Mouse (Mus musculus) liver, embryonic 16.5 days (tissue): ENCODE results near the gene Map1lc3b. TPM values are rescaled to one million over a fixed set of nuclear protein-coding genes. Genes with fewer than 3 reads are reported as not detected.

Experiments used
- ATAC-seq: fragments of 200-750 bp; cut with Nextera tagmentation; 2 replicates; pipeline ENCODE4 v1.8.0; 2017; ENCODE audit warnings: low read depth, mild to moderate bottlenecking, moderate number of reproducible peaks, moderate library complexity
- H3K27ac ChIP-seq: fragments of 300-500 bp; sonication (generic); 2 replicates; pipeline ENCODE4 v1.5.1; 2014; ENCODE audit warnings: mild to moderate bottlenecking, low read length
- H3K27me3 ChIP-seq: fragments of 300-500 bp; sonication (generic); 2 replicates; pipeline ENCODE4 v1.6.1; 2014; ENCODE audit warnings: low read depth, low read length, mixed read lengths; ENCODE audit not compliant: control insufficient read depth, insufficient read depth
- H3K36me3 ChIP-seq: fragments of 300-500 bp; sonication (generic); 2 replicates; pipeline ENCODE4 v1.6.1; 2014; ENCODE audit warnings: mild to moderate bottlenecking; ENCODE audit not compliant: control insufficient read depth, insufficient read depth
- H3K4me1 ChIP-seq: fragments of 300-500 bp; sonication (generic); 2 replicates; pipeline ENCODE4 v1.6.1; 2014; ENCODE audit warnings: low read depth, low read length, mixed read lengths; ENCODE audit not compliant: control insufficient read depth
- H3K4me2 ChIP-seq: fragments of 300-500 bp; sonication (generic); 2 replicates; pipeline ENCODE4 v1.6.1; 2014; ENCODE audit warnings: low read depth, low read length, mixed read lengths
- H3K4me3 ChIP-seq: fragments of 300-500 bp; sonication (generic); 2 replicates; pipeline ENCODE4 v1.5.1; 2014; ENCODE audit warnings: low read depth, mild to moderate bottlenecking, low read length
- H3K9ac ChIP-seq: fragments of 300-500 bp; sonication (generic); 2 replicates; pipeline ENCODE4 v1.6.1; 2014; ENCODE audit warnings: low read depth, low read length
- H3K9me3 ChIP-seq: fragments of 300-500 bp; sonication (generic); replicated peaks from 2 replicates; pipeline ENCODE4 v1.6.1; 2016; ENCODE audit warnings: low read length; ENCODE audit not compliant: control insufficient read depth
- WGBS: fragments of 180-500 bp; shearing (Covaris S2); extraction: QIAGEN DNeasy Blood & Tissue Kit; methylation state at CpG from one replicate; pipeline ENCODE4 v1.1.7; 2014; ENCODE audit not compliant: insufficient replicate concordance; 5-methylcytosine and 5-hydroxymethylcytosine counted together
- polyA plus RNA-seq: library from polyadenylated mRNA; unstranded; fragments of >200 nt; fragmentation: Nextera tagmentation; extraction: Ambion mirVana; gene quantifications from 2 replicates; pipeline ENCODE4 v1.2.1, GENCODE M21; 2015

Gene Map1lc3b
- polyA plus RNA-seq, 1 experiment from 2014 or later, result 149 TPM

- Histone ChIP-seq H3K36me3 (no peaks in the 10 kb centered on the region), H3K9ac (no peak overlapping the region), H3K27me3 (no peaks in the 10 kb centered on the region), H3K4me2 (no peak overlapping the region), H3K9me3 (no peaks in the 10 kb centered on the region), H3K4me3 (no peak overlapping the region), H3K27ac (no peak overlapping the region), H3K4me1 (no peaks in the 10 kb centered on the region)
- WGBS, result 55% methylated on average over 5 of the region's 5 CpGs
- ATAC-seq, result no peak
Observed at GRCm38 (mm10) chr8:121632401-121632800, 42.2 kb downstream of the Map1lc3b start.

- 19% methylated on average over 6 of the region's 6 CpGs for WGBS
- ATAC-seq, result no peak
- H3K27me3 ChIP-seq, result no peaks in the 10 kb centered on the region
- H3K9ac ChIP-seq, result no peak overlapping the region
- no peak overlapping the region for H3K27ac ChIP-seq
- no peaks in the 10 kb centered on the region for H3K4me1 ChIP-seq
- H3K4me3 ChIP-seq, result no peak overlapping the region
- no peaks in the 10 kb centered on the region for H3K9me3 ChIP-seq
- H3K4me2 ChIP-seq, result no peak overlapping the region
- no peaks in the 10 kb centered on the region for H3K36me3 ChIP-seq
Observed at GRCm38 (mm10) chr8:121635534-121635933, 45.4 kb downstream of the Map1lc3b start.

- Histone ChIP-seq H3K27ac (no peak overlapping the region), H3K36me3 (no peaks in the 10 kb centered on the region), H3K27me3 (no peaks in the 10 kb centered on the region), H3K9me3 (no peaks in the 10 kb centered on the region), H3K4me2 (no peak overlapping the region), H3K4me3 (no peak overlapping the region), H3K9ac (no peak overlapping the region), H3K4me1 (no peaks in the 10 kb centered on the region)
- no peak for ATAC-seq
- whole genome bisulfite sequencing, result 56% methylated on average over 8 of the region's 8 CpGs
Observed at GRCm38 (mm10) chr8:121636180-121636579, 46.0 kb downstream of the Map1lc3b start.

- no peak for ATAC-seq
- H3K36me3 ChIP-seq, result no peaks in the 10 kb centered on the region
- WGBS, result 27% methylated on average over 3 of the region's 3 CpGs
- H3K27me3 ChIP-seq, result no peaks in the 10 kb centered on the region; the same call in 1 of the 2 replicates
- peaks cover 4% of the 10 kb centered on the region for H3K4me1 ChIP-seq
- H3K4me2 ChIP-seq, result no peak overlapping the region
- H3K9ac ChIP-seq, result no peak overlapping the region
- no peak overlapping the region for H3K27ac ChIP-seq
- H3K9me3 ChIP-seq, result no peaks in the 10 kb centered on the region
- H3K4me3 ChIP-seq, result no peak overlapping the region
Observed at GRCm38 (mm10) chr8:121642804-121643203, 52.6 kb downstream of the Map1lc3b start.

- Histone ChIP-seq H3K27ac (no peak overlapping the region), H3K9ac (no peak overlapping the region), H3K9me3 (no peaks in the 10 kb centered on the region), H3K4me2 (no peak overlapping the region), H3K27me3 (no peaks in the 10 kb centered on the region; the same call in 1 of the 2 replicates), H3K4me3 (no peak overlapping the region), H3K4me1 (peaks cover 4% of the 10 kb centered on the region), H3K36me3 (no peaks in the 10 kb centered on the region)
- WGBS, result 24% methylated on average over 11 of the region's 11 CpGs
- no peak for ATAC-seq
Observed at GRCm38 (mm10) chr8:121643384-121643783, 53.2 kb downstream of the Map1lc3b start.

GRCm38 (mm10) chr8:121647511-121648215, 57.5 kb downstream of the Map1lc3b start:
- Histone ChIP-seq H3K4me3 (no peak overlapping the region), H3K9ac (no peak overlapping the region), H3K36me3 (no peaks in the 10 kb centered on the region), H3K27me3 (peaks cover 26% of the 10 kb centered on the region), H3K4me1 (peaks cover 6% of the 10 kb centered on the region), H3K27ac (no peak overlapping the region), H3K4me2 (no peak overlapping the region), H3K9me3 (no peaks in the 10 kb centered on the region)
- 69% methylated on average over 12 of the region's 12 CpGs for WGBS
- ATAC-seq, result no peak

Other genes starting within 250 kb of the Map1lc3b start
- not detected in 2 replicates for gene 1700018B08Rik, start 46.0 kb upstream of the Map1lc3b start, polyA plus RNA-seq
- 9.0 and 9.2 TPM in 2 replicates for gene Fbxo31, start 11.6 kb upstream of the Map1lc3b start, polyA plus RNA-seq
- gene Zcchc14, start 62.5 kb downstream of the Map1lc3b start, polyA plus RNA-seq, result 1.3 and 1.6 TPM in 2 replicates
- gene Jph3, start 139.3 kb downstream of the Map1lc3b start, polyA plus RNA-seq, result 0.07 and 0.08 TPM in 2 replicates
- gene Klhdc4, start 239.2 kb downstream of the Map1lc3b start, polyA plus RNA-seq, result 16.1 and 17.3 TPM in 2 replicates